Mouse (Mus musculus): ENCODE data around the gene Elmo3. TPM values are rescaled to one million over a fixed set of nuclear protein-coding genes. Genes with fewer than 3 reads are reported as not detected.

The Elmo3 gene
- total and polyA plus RNA-seq, 3 experiments, result 1.3 to 2.9 TPM; not detected in 1

GRCm38 (mm10) chr8:105294776-105295175 lies 10.6 kb upstream of the Elmo3 start:
- Histone ChIP-seq H3K79me2 (ENCODE audit: control insufficient read depth, insufficient read depth, low read length, poor library complexity) (peaks cover 22% of the 10 kb centered on the region), H3K27me3 (ENCODE audit: control insufficient read depth in 1 of 2, insufficient read depth in 2 of 2, low read length in 2 of 2) (no peaks in the 10 kb centered on the region), H3K9me3 (replicated peaks; ENCODE audit: insufficient read depth, low read length) (no peaks in the 10 kb centered on the region), H3K9ac (ENCODE audit: control insufficient read depth, low read depth, low read length, poor library complexity, severe bottlenecking) (no peak overlapping the region), H3K36me3 (ENCODE audit: control insufficient read depth in 1 of 2, insufficient read depth in 2 of 2, low read length in 2 of 2) (peaks cover 0 to 10% of the 10 kb centered on the region in 2 experiments; a peak in 3 of 4 replicates), H3K27ac (ENCODE audit: control insufficient read depth, low read depth, low read length) (no peak overlapping the region), H3K4me1 (ENCODE audit: control insufficient read depth in 1 of 2, insufficient read depth in 2 of 2, low read length in 2 of 2) (peaks cover 5 to 22% of the 10 kb centered on the region in 2 experiments), H3K4me3 (ENCODE audit: control insufficient read depth in 1 of 2, insufficient read depth in 1 of 2, low read depth in 2 of 2, low read length in 2 of 2) (no peak overlapping the region)
- TF ChIP-seq NELFE (IDR thresholded peaks at IDR 0.05; ENCODE audit: low read depth, low read length) (no peak), JUND (IDR thresholded peaks at IDR 0.05; ENCODE audit: low read depth, low read length) (no peak), ELF1 (IDR thresholded peaks at IDR 0.05; ENCODE audit: low read depth, low read length) (no peak), CTCF (IDR thresholded peaks at IDR 0.05 in 2 of 3, conservative IDR thresholded peaks at IDR 0.05 in 1 of 3; ENCODE audit: control insufficient read depth in 1 of 3, insufficient read depth in 1 of 3, low read depth in 2 of 3, low read length in 3 of 3, poor library complexity in 1 of 3, severe bottlenecking in 1 of 3) (no peak), CHD2 (IDR thresholded peaks at IDR 0.05; ENCODE audit: low read length) (no peak), CHD1 (IDR thresholded peaks at IDR 0.05; ENCODE audit: low read depth, low read length) (no peak), USF1 (IDR thresholded peaks at IDR 0.05; ENCODE audit: low read depth, low read length) (no peak), RAD21 (IDR thresholded peaks at IDR 0.05; ENCODE audit: low read depth, low read length) (no peak), UBTF (IDR thresholded peaks at IDR 0.05; ENCODE audit: borderline replicate concordance, insufficient read depth, low read depth, low read length) (no peak), MYB (IDR thresholded peaks at IDR 0.05; ENCODE audit: low read depth, low read length) (no peak), POLR2AphosphoS2 (IDR thresholded peaks at IDR 0.05; ENCODE audit: low read length) (no peak), ETS1 (IDR thresholded peaks at IDR 0.05; ENCODE audit: low read depth, low read length) (no peak), ZC3H11A (IDR thresholded peaks at IDR 0.05; ENCODE audit: low read depth, low read length) (no peak), KAT2A (conservative IDR thresholded peaks at IDR 0.05; ENCODE audit: low read depth, low read length) (no peak)
- no peak for DNase-seq (ENCODE audit: low read depth, low spot score)

- no peak for TF ChIP-seq RCOR1 (IDR thresholded peaks at IDR 0.05; ENCODE audit: low read depth, low read length)
- TF ChIP-seq CTCF (IDR thresholded peaks at IDR 0.05 in 2 of 3, conservative IDR thresholded peaks at IDR 0.05 in 1 of 3; ENCODE audit: control insufficient read depth in 1 of 3, insufficient read depth in 1 of 3, low read depth in 2 of 3, low read length in 3 of 3, poor library complexity in 1 of 3, severe bottlenecking in 1 of 3), result no peak
- no peak for TF ChIP-seq ZC3H11A (IDR thresholded peaks at IDR 0.05; ENCODE audit: low read depth, low read length)
- TF ChIP-seq USF2 (IDR thresholded peaks at IDR 0.05; ENCODE audit: borderline replicate concordance in 1 of 2, insufficient read depth in 1 of 2, low read depth in 1 of 2, low read length in 2 of 2), result no peak
- Histone ChIP-seq H3K9ac (ENCODE audit: control insufficient read depth, low read depth, low read length, poor library complexity, severe bottlenecking) (no peak overlapping the region), H3K79me2 (ENCODE audit: control insufficient read depth, insufficient read depth, low read length, poor library complexity) (peaks cover 26% of the 10 kb centered on the region), H3K27ac (ENCODE audit: control insufficient read depth, low read depth, low read length) (no peak overlapping the region), H3K4me3 (ENCODE audit: control insufficient read depth in 1 of 2, insufficient read depth in 1 of 2, low read depth in 2 of 2, low read length in 2 of 2) (no peak overlapping the region), H3K36me3 (ENCODE audit: control insufficient read depth in 1 of 2, insufficient read depth in 2 of 2, low read length in 2 of 2) (peaks cover under 1 to 13% of the 10 kb centered on the region in 2 experiments), H3K4me1 (ENCODE audit: control insufficient read depth in 1 of 2, insufficient read depth in 2 of 2, low read length in 2 of 2) (peaks cover 9 to 21% of the 10 kb centered on the region in 2 experiments), H3K9me3 (replicated peaks; ENCODE audit: insufficient read depth, low read length) (no peaks in the 10 kb centered on the region), H3K27me3 (ENCODE audit: control insufficient read depth in 1 of 2, insufficient read depth in 2 of 2, low read length in 2 of 2) (no peaks in the 10 kb centered on the region)
- DNase-seq (ENCODE audit: low read depth, low spot score), result no peak
Measured at GRCm38 (mm10) chr8:105295256-105295655, 10.1 kb upstream of the Elmo3 start.

Measured in MEL (cell line).